Mouse (Mus musculus) small intestine, adult 2 months (tissue): ENCODE measurements around the gene Galt.
"Not testable (repeated sequence)": the region's sequence is repeated elsewhere in the genome, so short reads cannot be mapped to it uniquely, and the experiment has no call there.

Experiments used
- CTCF ChIP-seq: fragments of 200-500 bp; IDR thresholded peaks from 2 replicates; pipeline ENCODE4 v1.5.1; 2012; ENCODE audit warnings: low read depth, mild to moderate bottlenecking, control low read depth, inconsistent platforms, low read length, moderate library complexity, mixed read lengths; ENCODE audit not compliant: insufficient replicate concordance, insufficient read length; ENCODE audit errors: extremely low read depth
- POLR2A ChIP-seq: fragments of 200-500 bp; IDR thresholded peaks from 2 replicates; pipeline ENCODE4 v1.6.1; 2012; ENCODE audit warnings: low read depth, mild to moderate bottlenecking, control low read depth, inconsistent platforms, low read length, moderate library complexity

DNA sequence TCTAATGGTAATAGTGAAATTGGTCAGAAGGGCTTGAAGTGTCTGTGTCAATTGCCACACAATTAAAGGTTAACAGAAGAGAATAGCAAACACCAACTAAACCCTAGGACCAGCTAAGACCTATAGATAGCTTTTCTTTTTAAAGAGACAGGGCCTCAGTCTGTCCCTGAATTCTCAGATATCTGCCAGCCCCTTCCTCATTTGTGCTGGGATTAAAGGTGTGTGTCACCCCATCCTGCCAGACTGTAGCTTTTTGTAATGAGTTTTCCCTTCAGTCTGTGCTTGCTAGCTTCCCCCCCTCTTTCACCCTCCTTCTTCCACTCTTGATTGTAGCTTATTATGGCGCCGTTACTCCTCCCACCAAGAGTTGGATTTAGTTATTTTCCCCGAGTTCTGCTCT is 28.2 kb downstream of the Galt start:
- not testable (repeated sequence) for TF ChIP-seq POLR2A, CTCF
